In the genomic region with DNA sequence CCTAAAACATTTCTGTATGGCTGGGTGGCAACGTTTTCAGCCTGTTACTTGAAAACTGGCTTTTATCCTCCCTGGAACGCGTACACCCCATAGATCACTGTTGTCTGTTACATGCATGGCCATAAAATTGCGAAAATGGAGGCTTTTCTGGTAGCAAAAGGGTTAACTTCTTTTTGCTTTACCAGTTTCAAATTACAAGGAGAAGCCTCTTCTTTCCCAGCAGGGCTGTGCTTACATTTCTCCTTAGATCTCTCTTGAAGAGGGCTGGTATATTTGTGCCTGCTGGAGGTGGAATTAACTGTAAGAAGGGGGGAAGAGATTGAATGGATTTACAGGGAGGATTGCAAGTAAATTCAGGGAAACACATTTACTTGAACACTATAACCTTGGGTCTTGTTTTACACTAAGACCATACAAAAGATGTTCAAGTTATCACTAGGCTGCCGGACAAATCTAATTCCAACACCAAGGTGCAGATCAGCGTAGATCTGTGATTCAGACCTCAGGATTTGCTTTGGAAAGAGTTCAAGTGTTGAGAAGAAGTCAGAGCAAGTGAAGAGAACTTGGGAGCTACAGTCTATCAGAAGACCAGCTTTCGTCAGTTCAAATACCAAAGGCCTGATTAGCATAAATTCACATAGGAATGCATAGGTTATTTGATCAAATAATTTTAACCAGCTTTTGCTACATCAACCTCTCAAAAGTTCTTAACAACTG, we compare ENCODE assay signal across 11 mouse cellular contexts. TPM values are rescaled to one million over a fixed set of nuclear protein-coding genes. Genes with fewer than 3 reads are reported as not detected.
DNase-seq lines count a peak whose midpoint lies in the region; ATAC-seq and TF ChIP-seq lines count a peak whose summit lies in the region.
"Had no signal": no experiment of that assay in that cellular context is flagged by ENCODE, and none has a peak within 500 bp of the region (broad histone marks: within the 10 kb centered on the region; RNA-seq: fewer than 3 reads in every experiment).

A gene (plus strand): TSS at position 236 of the 717 bp plus-strand sequence.

- 0 out of 2 replicates have a peak, but pooled peaks have one; percentile 34 for ATAC-seq in forebrain, embryonic 11.5 days (replicated peaks; ENCODE audit: low FRiP score)
- ATAC-seq in forebrain, postnatal 0 days: no peak
- no peak for ATAC-seq in neural tube, embryonic 11.5 days (ENCODE audit: insufficient read depth, low FRiP score, low TSS enrichment)
- ATAC-seq in liver, postnatal 0 days: no peak

- 17% methylated on average over 7 of the region's 7 CpGs for WGBS in forebrain, embryonic 11.5 days
- 30% methylated on average over 7 of the region's 7 CpGs for WGBS in forebrain, postnatal 0 days
- WGBS in neural tube, embryonic 11.5 days: 23% methylated on average over 7 of the region's 7 CpGs
- 53% methylated on average over 7 of the region's 7 CpGs for WGBS in liver, postnatal 0 days (ENCODE audit: insufficient replicate concordance)

- no peaks in the 10 kb centered on the region for H3K9me3 ChIP-seq in forebrain, embryonic 11.5 days (ENCODE audit: control insufficient read depth, low read length)
- no peaks in the 10 kb centered on the region for H3K9me3 ChIP-seq in forebrain, postnatal 0 days (ENCODE audit: low read length)
- no peaks in the 10 kb centered on the region for H3K9me3 ChIP-seq in neural tube, embryonic 11.5 days (ENCODE audit: control insufficient read depth, low read length)
- no peaks in the 10 kb centered on the region for H3K9me3 ChIP-seq in liver, postnatal 0 days (ENCODE audit: low read length)

- peak within 1 kb of the TSS; percentile 39 for H3K9ac ChIP-seq in forebrain, embryonic 11.5 days (ENCODE audit: low read length)
- no peak within 1 kb of the TSS for H3K9ac ChIP-seq in forebrain, postnatal 0 days
- no peak within 1 kb of the TSS for H3K9ac ChIP-seq in neural tube, embryonic 11.5 days (ENCODE audit: low read length)
- H3K9ac ChIP-seq in liver, postnatal 0 days (replicated peaks): no peak within 1 kb of the TSS

- no peak for TF ChIP-seq EP300 in liver, postnatal 0 days (IDR thresholded peaks at IDR 0.05; ENCODE audit: low read depth)

- no peak within 1 kb of the TSS for H3K27ac ChIP-seq in forebrain, embryonic 11.5 days (ENCODE audit: low read depth, low read length)
- no peak within 1 kb of the TSS for H3K27ac ChIP-seq in forebrain, postnatal 0 days (ENCODE audit: low read depth, low read length)
- no peak within 1 kb of the TSS for H3K27ac ChIP-seq in neural tube, embryonic 11.5 days (ENCODE audit: low read depth, low read length)
- H3K27ac ChIP-seq in liver, postnatal 0 days (ENCODE audit: low read depth): 0 out of 2 replicates have a peak within 1 kb of the TSS, but pooled peaks have one; percentile 2

- no peaks in the 10 kb centered on the region for H3K27me3 ChIP-seq in forebrain, embryonic 11.5 days (ENCODE audit: control insufficient read depth, insufficient read depth, low read length)
- H3K27me3 ChIP-seq in forebrain, postnatal 0 days (ENCODE audit: insufficient read depth, low read length): no peaks in the 10 kb centered on the region
- H3K27me3 ChIP-seq in neural tube, embryonic 11.5 days (ENCODE audit: control insufficient read depth, insufficient read depth, low read length): no peaks in the 10 kb centered on the region
- no peaks in the 10 kb centered on the region for H3K27me3 ChIP-seq in liver, postnatal 0 days (ENCODE audit: insufficient read depth, low read length)

- no peak for TF ChIP-seq CTCF in forebrain, postnatal 0 days (IDR thresholded peaks at IDR 0.05; ENCODE audit: low read depth)
- TF ChIP-seq CTCF in liver, postnatal 0 days (IDR thresholded peaks at IDR 0.05; ENCODE audit: low read depth): no peak

- no peaks in the 10 kb centered on the region for H3K36me3 ChIP-seq in forebrain, embryonic 11.5 days (ENCODE audit: control insufficient read depth, insufficient read depth, low read length)
- H3K36me3 ChIP-seq in forebrain, postnatal 0 days (ENCODE audit: insufficient read depth): no peaks in the 10 kb centered on the region
- no peaks in the 10 kb centered on the region for H3K36me3 ChIP-seq in neural tube, embryonic 11.5 days (ENCODE audit: control insufficient read depth, insufficient read depth, low read length)
- no peaks in the 10 kb centered on the region for H3K36me3 ChIP-seq in liver, postnatal 0 days (replicated peaks; ENCODE audit: insufficient read depth, low read length)

- peak within 1 kb of the TSS; percentile 25 for H3K4me3 ChIP-seq in forebrain, embryonic 11.5 days (ENCODE audit: low read depth, low read length)
- H3K4me3 ChIP-seq in forebrain, postnatal 0 days (ENCODE audit: low read depth, low read length): no peak within 1 kb of the TSS
- H3K4me3 ChIP-seq in neural tube, embryonic 11.5 days (ENCODE audit: low read depth, low read length): peak within 1 kb of the TSS; percentile 21
- no peak within 1 kb of the TSS; the same call in 1 of the 2 replicates for H3K4me3 ChIP-seq in liver, postnatal 0 days (ENCODE audit: low read depth, low read length)

- H3K4me1 ChIP-seq in forebrain, embryonic 11.5 days (replicated peaks; ENCODE audit: control insufficient read depth, insufficient read depth, low read length): no peaks in the 10 kb centered on the region
- H3K4me1 ChIP-seq in forebrain, postnatal 0 days (ENCODE audit: insufficient read depth): no peaks in the 10 kb centered on the region
- peaks cover 4% of the 10 kb centered on the region; the same call in 1 of the 2 replicates for H3K4me1 ChIP-seq in neural tube, embryonic 11.5 days (ENCODE audit: control insufficient read depth, insufficient read depth, low read length)
- H3K4me1 ChIP-seq in liver, postnatal 0 days (ENCODE audit: insufficient read depth): no peaks in the 10 kb centered on the region

- no peak for DNase-seq in forebrain, embryonic 11.5 days (ENCODE audit: low spot score)
- no peak for DNase-seq in forebrain, postnatal 0 days
- DNase-seq in neural tube, embryonic 11.5 days (ENCODE audit: low spot score): no peak
- no peak for DNase-seq in neural tube, embryonic 10.5 days (ENCODE audit: extremely low spot score, low spot score)
- no peak for DNase-seq in liver, postnatal 0 days
- no peak for DNase-seq in adrenal gland, postnatal 36 days
- DNase-seq in ovary, postnatal 14 days (ENCODE audit: low spot score): no peak
- DNase-seq in cerebellum, adult 8-10 months: no peak
- DNase-seq: kidney, postnatal 14 days; thymus, postnatal 4 days had no signal

- peak within 1 kb of the TSS; percentile 29; the same call in 1 of the 2 replicates for H3K4me2 ChIP-seq in forebrain, embryonic 11.5 days (ENCODE audit: low read depth, low read length, severe bottlenecking)
- H3K4me2 ChIP-seq in forebrain, postnatal 0 days (ENCODE audit: low read depth): no peak within 1 kb of the TSS
- peak within 1 kb of the TSS; percentile 19 for H3K4me2 ChIP-seq in neural tube, embryonic 11.5 days (ENCODE audit: low read depth)
- no peak within 1 kb of the TSS for H3K4me2 ChIP-seq in liver, postnatal 0 days (ENCODE audit: low read depth, low read length)

RNA-seq across cellular contexts. Expression of the gene that starts here (rescaled TPM):
- polyA plus RNA-seq in forebrain, embryonic 11.5 days (2014; fragmentation: Nextera tagmentation; extraction: Ambion mirVana): 3.9 and 4.9 TPM in 2 replicates
- 2.4 and 3.0 TPM in 2 replicates for total RNA-seq in forebrain, postnatal 0 days (2014; rRNA removed)
- 1.7 and 2.2 TPM in 2 replicates for polyA plus RNA-seq in forebrain, postnatal 0 days (2015; fragmentation: Nextera tagmentation; extraction: Ambion mirVana)
- 6.5 and 8.7 TPM in 2 replicates for polyA plus RNA-seq in neural tube, embryonic 11.5 days (2014; fragmentation: Nextera tagmentation; extraction: Ambion mirVana)
- polyA plus RNA-seq in liver, postnatal 0 days (2015; fragmentation: Nextera tagmentation; extraction: Ambion mirVana): 2.4 and 3.0 TPM in 2 replicates
- 1 to 10 TPM; 2.3 to 2.5 TPM for total RNA-seq in adrenal gland, postnatal 36 days (2021)
- total RNA-seq: neutrophil, adult 5-6 weeks had no signal

Comparison
In these comparisons a context has a peak if more than half of its experiments do, and no peak if none do; other contexts are left out.
1. H3K4me2 ChIP-seq: peak in forebrain, embryonic 11.5 days (single experiment) and neural tube, embryonic 11.5 days (single experiment); none in forebrain, postnatal 0 days (single experiment) and liver, postnatal 0 days (single experiment).
2. H3K4me3 ChIP-seq: peak in forebrain, embryonic 11.5 days (single experiment) and neural tube, embryonic 11.5 days (single experiment); none in forebrain, postnatal 0 days (single experiment) and liver, postnatal 0 days (single experiment).